Mouse (Mus musculus): Measurements from ENCODE around the gene Cops4.

Cops4 gene

GRCm38 (mm10) chr5:100546294-100547080 is 28.4 kb downstream of the Cops4 start:
- DNase-seq (ENCODE audit: low read depth, low spot score) = no peak

DNA sequence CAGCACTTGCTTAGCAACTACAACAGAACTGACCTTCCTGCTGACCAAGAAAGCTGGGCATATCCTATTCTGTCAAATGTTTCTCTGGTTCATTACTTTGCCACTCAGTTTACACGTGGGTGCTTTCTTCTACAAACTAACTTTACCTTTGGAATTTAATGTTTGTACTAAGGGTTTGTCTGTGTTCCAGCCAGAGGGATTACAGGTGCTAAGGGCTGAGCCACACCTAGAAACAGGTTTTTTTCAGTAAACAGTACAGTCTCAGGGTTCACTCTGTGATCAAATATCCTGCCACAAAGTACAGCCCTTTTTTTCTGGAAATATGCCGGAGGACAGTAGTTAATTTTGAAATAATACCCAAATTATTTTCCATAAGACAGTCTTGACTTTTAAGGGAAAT is 30.1 kb downstream of the Cops4 start:
- DNase-seq (ENCODE audit: low read depth, low spot score) = no peak

GRCm38 (mm10) chr5:100549311-100549710 is 31.2 kb downstream of the Cops4 start:
- DNase-seq (ENCODE audit: low read depth, low spot score) = no peak

DNA sequence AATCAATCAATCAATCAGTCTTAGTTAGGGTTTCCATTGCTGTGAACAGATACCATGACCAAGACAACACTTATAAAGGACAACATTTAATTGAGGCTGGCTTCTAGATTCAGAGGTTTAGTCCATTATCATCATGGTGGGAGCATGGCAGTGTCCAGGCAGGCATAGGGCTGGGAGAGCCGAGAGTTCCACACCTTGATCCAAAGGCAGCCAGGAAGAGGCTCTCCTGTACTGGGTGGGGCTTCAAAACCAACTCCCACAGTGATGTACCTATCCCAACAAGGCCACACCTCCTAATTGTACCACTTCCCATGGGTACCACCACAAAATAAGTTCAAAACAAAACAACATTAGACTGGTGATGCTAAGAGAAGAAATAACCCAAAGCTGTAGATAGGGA is 32.0 kb downstream of the Cops4 start:
- no peak for DNase-seq (ENCODE audit: low read depth, low spot score)

DNA sequence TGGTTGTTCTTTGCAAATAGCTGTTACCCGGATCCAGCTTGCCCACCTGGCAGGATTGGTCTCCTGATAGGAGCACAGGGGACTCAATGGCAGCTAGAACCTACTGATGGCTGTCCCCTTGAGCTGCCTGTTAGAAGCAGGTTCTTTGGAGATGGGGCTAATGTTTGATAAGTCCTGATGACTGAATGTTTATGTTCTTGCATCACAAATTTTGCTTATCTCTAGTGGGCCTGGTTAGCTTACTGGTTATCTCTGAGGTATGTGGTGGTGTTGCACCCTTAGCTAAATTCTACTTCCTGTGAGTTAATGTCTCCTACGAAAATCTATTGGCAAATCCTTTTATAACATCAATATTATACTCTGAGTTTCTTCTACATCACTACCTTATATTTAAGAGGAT is 33.8 kb downstream of the Cops4 start:
- no peak for DNase-seq (ENCODE audit: low read depth, low spot score)

DNA sequence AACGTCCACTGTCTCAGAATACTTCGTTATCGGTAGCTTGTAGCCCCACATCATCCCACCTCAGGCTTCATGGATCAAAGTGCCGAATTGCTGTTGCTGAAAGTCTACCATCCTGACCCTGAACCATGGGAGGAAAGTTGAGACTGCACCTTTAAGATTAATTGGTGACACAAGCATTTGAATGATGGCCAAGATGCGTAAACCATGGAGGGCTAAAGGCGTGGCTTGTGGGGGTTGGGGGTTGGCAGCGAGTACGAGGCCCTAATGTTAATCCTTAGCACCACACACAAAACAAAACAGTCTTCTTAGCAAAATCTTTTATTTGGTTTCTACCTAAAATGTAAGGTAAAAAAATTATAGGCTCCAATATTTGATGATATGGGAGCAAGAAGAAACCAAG is 35.3 kb downstream of the Cops4 start:
- DNase-seq (ENCODE audit: low read depth, low spot score) = no peak

GRCm38 (mm10) chr5:100557019-100557418 is 38.9 kb downstream of the Cops4 start:
- no peak for DNase-seq (ENCODE audit: low read depth, low spot score)

GRCm38 (mm10) chr5:100557537-100557936 is 39.4 kb downstream of the Cops4 start:
- no peak for DNase-seq (ENCODE audit: low read depth, low spot score)

DNA sequence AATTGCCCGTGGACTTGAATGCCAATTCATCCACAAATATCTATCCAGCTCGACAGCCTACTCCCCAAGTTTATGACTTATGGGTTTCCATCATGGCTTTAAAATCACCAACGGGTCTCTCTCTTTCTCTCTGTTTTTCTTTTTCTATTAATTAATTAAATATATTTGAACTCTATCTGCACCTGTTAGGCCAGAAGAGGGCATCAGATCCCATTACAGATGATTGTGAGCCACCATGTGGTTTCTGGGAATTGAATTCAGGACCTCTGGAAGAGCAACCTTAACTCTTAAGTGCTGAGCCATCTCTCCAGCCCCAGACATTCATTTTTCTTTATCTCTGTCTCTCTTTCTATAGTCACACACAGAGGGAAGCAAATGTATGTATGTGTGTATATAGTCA is 40.7 kb downstream of the Cops4 start:
- DNase-seq (ENCODE audit: low read depth, low spot score) = no peak

DNA sequence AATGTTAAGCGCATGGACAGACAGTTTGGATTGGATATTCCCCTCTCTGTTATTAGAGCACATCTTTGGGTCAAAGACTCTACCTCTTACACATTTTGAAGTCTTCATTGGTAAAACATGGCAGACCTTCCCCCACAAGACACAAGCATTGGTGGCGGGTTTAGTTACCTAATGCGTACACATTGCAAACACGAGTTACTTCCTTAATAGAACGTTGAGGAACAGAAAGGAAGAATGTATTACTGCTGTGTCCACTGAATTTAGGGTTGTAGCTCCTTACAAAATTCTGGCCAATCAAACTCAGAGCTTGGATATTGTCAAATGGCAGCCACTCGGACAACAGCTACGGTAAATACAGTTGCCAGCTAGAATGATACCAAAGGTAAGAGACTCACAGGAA is 41.2 kb downstream of the Cops4 start:
- DNase-seq (ENCODE audit: low read depth, low spot score) = no peak

- no peak for DNase-seq (ENCODE audit: low read depth, low spot score)
Observed at GRCm38 (mm10) chr5:100562702-100563101, 44.6 kb downstream of the Cops4 start.

DNA sequence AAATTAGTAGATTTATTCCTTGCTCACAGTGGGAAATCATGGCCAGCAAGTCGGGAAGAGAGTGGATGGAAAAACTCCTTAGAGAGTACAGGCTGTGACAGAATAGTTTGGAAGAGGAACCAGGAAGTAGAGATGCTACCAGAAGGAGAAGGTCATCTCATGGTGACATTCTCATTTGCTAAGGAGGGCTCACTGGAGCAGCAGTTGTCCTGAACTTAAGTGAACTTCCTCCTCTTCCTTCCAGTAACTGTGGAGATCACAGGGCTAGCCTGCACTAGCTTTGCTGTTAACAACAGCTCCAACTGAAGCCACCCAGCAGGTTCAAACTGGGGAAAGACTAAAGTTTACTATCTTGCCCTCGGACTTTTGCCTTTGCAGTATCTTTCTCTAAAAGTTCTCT is 48.7 kb downstream of the Cops4 start:
- DNase-seq (ENCODE audit: low read depth, low spot score) = no peak

GRCm38 (mm10) chr5:100567258-100568032 is 49.3 kb downstream of the Cops4 start:
- no peak for DNase-seq (ENCODE audit: low read depth, low spot score)

- DNase-seq (ENCODE audit: low read depth, low spot score) = no peak
Observed at GRCm38 (mm10) chr5:100568177-100568576, 50.1 kb downstream of the Cops4 start.

DNA sequence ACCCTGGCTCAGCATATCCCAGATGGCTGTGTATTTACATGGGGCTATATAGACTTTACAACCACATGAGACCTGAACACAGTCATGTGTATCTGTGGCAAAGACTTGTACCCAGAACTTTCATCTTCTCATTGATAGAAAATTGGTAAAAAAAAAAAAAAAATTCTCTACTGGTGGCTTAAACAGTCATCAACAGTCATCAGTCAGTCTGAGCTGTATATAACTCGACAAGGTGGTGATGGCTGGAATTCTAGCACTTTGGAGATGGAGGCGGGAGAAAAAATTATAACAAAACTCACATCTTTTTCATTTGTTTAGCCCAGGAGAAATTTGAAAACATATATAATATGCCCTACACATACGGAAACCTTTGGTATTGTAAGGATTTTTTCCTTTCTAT is 50.7 kb downstream of the Cops4 start:
- DNase-seq (ENCODE audit: low read depth, low spot score) = no peak

GRCm38 (mm10) chr5:100569250-100569934 is 51.3 kb downstream of the Cops4 start:
- DNase-seq (ENCODE audit: low read depth, low spot score) = peak; percentile 9

- DNase-seq (ENCODE audit: low read depth, low spot score) = no peak
Observed at GRCm38 (mm10) chr5:100569997-100570595, 52.0 kb downstream of the Cops4 start.

DNA sequence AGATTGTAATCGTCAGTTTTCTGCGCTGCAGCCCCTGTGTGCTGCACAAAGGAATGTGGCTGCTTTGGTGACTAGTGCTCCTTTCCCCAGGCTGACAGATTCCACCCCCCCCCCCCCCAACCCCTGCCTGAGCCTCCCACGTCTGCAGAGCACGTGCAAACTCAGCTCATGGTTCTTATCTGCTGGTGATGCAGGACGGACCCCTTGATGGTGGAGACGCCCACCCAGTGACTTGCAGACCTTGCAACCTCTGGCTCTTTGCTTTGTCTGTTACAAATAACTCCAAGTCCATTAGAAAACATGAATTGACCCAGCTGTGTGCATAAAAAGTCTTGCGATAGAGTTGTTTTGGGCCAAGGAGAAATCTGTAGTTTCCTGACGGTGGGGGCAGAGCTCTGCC is 52.6 kb downstream of the Cops4 start:
- no peak for DNase-seq (ENCODE audit: low read depth, low spot score)

GRCm38 (mm10) chr5:100572069-100572468 is 54.0 kb downstream of the Cops4 start, which contains the start of gene Plac8:
Gene Plac8 (minus strand): TSS chr5:100572245.
- DNase-seq (ENCODE audit: low read depth, low spot score) = peak; percentile 55

DNA sequence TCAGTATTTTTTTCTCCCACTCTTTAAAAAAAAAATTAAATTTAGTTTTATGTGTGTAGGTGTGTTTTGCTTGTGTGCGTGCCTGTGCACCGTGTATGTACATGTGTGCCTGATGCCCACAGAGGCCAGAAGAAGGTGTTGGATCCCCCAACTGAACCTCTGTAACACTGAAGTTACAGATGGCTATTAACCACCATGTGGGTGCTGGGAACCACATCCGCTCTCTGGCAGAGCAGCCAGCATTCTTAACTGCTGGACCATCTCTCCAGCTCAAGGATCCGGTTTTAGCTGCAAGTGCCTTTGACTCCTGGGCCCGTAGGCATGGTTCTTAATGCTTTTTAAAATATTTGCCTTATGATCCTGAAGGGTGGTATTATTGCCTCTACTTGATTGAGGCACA is 55.1 kb downstream of the Cops4 start:
- no peak for DNase-seq (ENCODE audit: low read depth, low spot score)

DNA sequence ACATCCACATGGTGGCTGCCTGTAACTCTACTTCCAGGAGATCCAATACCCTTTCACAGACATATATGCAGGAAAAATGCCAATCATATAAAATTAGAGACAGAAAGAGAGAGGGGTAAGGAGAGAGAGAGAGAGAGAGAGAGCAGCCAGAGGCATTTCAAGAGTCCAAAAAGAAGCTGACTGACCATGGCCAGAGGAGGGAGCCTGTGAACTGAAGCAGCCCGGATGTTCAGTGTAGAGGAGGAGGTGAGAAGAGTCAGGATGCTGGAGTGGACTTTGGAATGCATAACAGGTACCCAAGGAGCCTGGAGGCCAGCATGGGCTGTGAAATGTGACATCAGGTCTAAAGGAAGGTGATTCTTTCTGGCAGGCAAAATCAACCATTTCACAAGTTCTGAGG is 56.7 kb downstream of the Cops4 start:
- DNase-seq (ENCODE audit: low read depth, low spot score) = no peak

DNA sequence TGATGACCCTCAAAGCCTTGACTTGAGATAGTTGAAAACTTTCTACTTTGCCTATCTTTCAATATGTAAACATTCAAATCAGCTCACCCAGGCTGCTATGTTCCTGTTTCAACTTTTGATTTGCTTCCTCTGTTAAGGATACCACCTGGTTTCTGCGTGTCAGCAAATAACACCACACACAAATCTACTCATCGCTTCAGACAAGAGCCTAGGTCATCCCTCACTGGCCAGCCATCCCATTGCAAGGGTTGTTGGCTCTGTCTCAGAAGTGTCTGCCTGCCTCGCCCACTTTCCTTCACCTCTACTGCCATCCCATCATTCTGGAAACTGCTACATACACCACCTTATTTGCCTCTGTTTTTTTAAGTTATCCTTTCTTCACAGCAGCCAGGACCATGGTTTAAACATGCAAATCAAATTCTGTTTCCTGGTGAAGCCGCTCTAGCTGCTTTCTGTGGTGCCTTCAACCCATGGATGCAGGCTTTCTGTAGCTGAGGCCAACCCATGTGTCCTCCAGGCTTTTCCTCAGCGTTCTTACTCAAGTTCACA is 60.8 kb downstream of the Cops4 start:
- no peak for DNase-seq (ENCODE audit: low read depth, low spot score)
